Mouse (Mus musculus): ENCODE measurements at regions not wholly inside any gene's neighbourhood (a gene's known extent, or its start where the extent isn't known, plus 50 kb on each side); places are given as distances from the start of the nearest gene placed in this dataset.

- TF ChIP-seq POLR2A (IDR thresholded peaks at IDR 0.05; ENCODE audit: low read depth, low read length) (no peak), ZMIZ1 (IDR thresholded peaks at IDR 0.05; ENCODE audit: low read depth, low read length) (no peak)
These were observed 411.2 kb downstream of the Ipo11 start for GRCm38 (mm10) chr13:106525406-106526206.

All from CH12.LX (cell line).